Mouse (Mus musculus) MEL (cell line): Measurements from ENCODE around the gene Traf6.

Source experiments
- CTCF ChIP-seq, 3 experiments: IDR thresholded peaks in 2 of 3; conservative IDR thresholded peaks in 1 of 3; 2 replicates each; pipeline ENCODE4 v1.5.1; 2011 to 2012; ENCODE audit warnings: low read length in 3 of 3, low read depth in 2 of 3, mild to moderate bottlenecking in 2 of 3, improper control_type of control experiment in 1 of 3, inconsistent platforms in 1 of 3, mixed read lengths in 1 of 3, moderate library complexity in 1 of 3; ENCODE audit not compliant: control insufficient read depth in 1 of 3, insufficient read depth in 1 of 3, poor library complexity in 1 of 3, severe bottlenecking in 1 of 3
- GABPA ChIP-seq: IDR thresholded peaks from 2 replicates; pipeline ENCODE4 v1.6.1; 2012; ENCODE audit warnings: low read depth, mild to moderate bottlenecking, inconsistent platforms, low read length, improper control_type of control experiment, moderate library complexity
- GATA1 ChIP-seq: IDR thresholded peaks from 2 replicates; pipeline ENCODE4 v1.6.1; 2011; ENCODE audit warnings: low read depth, low read length, improper control_type of control experiment
- HCFC1 ChIP-seq: IDR thresholded peaks from 2 replicates; pipeline ENCODE4 v1.6.1; 2012; ENCODE audit warnings: low read depth, mild to moderate bottlenecking, inconsistent platforms, low read length, improper control_type of control experiment, moderate library complexity
- MAFK ChIP-seq: IDR thresholded peaks from 2 replicates; pipeline ENCODE4 v1.6.1; 2011; ENCODE audit warnings: low read depth, mild to moderate bottlenecking, low read length, improper control_type of control experiment, borderline replicate concordance
- MXI1 ChIP-seq: IDR thresholded peaks from 2 replicates; pipeline ENCODE4 v1.6.1; 2011; ENCODE audit warnings: mild to moderate bottlenecking, low read depth, low read length, improper control_type of control experiment
- NELFE ChIP-seq: IDR thresholded peaks from 2 replicates; pipeline ENCODE4 v1.6.1; 2011; ENCODE audit warnings: low read depth, low read length, improper control_type of control experiment
- POLR2A ChIP-seq, 2 experiments: IDR thresholded peaks; 2 replicates each; pipeline ENCODE4 v1.6.1; 2011 to 2012; ENCODE audit warnings: low read length in 2 of 2, mild to moderate bottlenecking in 2 of 2, control low read depth in 1 of 2, improper control_type of control experiment in 1 of 2, low read depth in 1 of 2, moderate library complexity in 1 of 2; ENCODE audit not compliant: control insufficient read depth in 1 of 2, insufficient read depth in 1 of 2, poor library complexity in 1 of 2
- USF1 ChIP-seq: IDR thresholded peaks from 2 replicates; pipeline ENCODE4 v1.6.1; 2014; ENCODE audit warnings: low read depth, mild to moderate bottlenecking, inconsistent platforms, low read length, improper control_type of control experiment, moderate library complexity
- ZMIZ1 ChIP-seq: IDR thresholded peaks from 2 replicates; pipeline ENCODE4 v1.6.1; 2012; ENCODE audit warnings: low read depth, mild to moderate bottlenecking, inconsistent platforms, low read length, improper control_type of control experiment, moderate library complexity

GRCm38 (mm10) chr2:101727787-101728186 is 49.6 kb downstream of the Traf6 start:
- TF ChIP-seq HCFC1 (no peak), CTCF (IDR thresholded peaks at IDR 0.05 in 2 of 3, conservative IDR thresholded peaks at IDR 0.05 in 1 of 3; ENCODE audit: control insufficient read depth in 1 of 3, insufficient read depth in 1 of 3, low read depth in 2 of 3, low read length in 3 of 3, poor library complexity in 1 of 3, severe bottlenecking in 1 of 3) (no peak), GABPA (no peak), NELFE (no peak), POLR2A (IDR thresholded peaks at IDR 0.05; ENCODE audit: control insufficient read depth in 1 of 2, insufficient read depth in 1 of 2, low read depth in 1 of 2, low read length in 2 of 2, poor library complexity in 1 of 2) (no peak), MXI1 (no peak), GATA1 (no peak), USF1 (no peak), ZMIZ1 (no peak), MAFK (no peak)
